Mouse (Mus musculus) limb, embryonic 11.5 days (tissue): ENCODE data around the gene Snapc3. TPM values are rescaled to one million over a fixed set of nuclear protein-coding genes. Genes with fewer than 3 reads are reported as not detected.
"Not testable (repeated sequence)": the region's sequence is repeated elsewhere in the genome, so short reads cannot be mapped to it uniquely, and the experiment has no call there.

Source experiments
- ATAC-seq: fragments of 200-750 bp; cut with Nextera tagmentation; 2 replicates; pipeline ENCODE4 v1.8.0; 2017; ENCODE audit warnings: low read depth; ENCODE audit not compliant: insufficient number of reproducible peaks, low FRiP score, low TSS enrichment
- DNase-seq: peaks from one replicate; pipeline ENCODE4 v3.0.0-alpha.2; 2015; ENCODE audit warnings: low spot score
- H3K27ac ChIP-seq: fragments of 300-500 bp; sonication (generic); replicated peaks from 2 replicates; pipeline ENCODE4 v1.5.1; 2014; ENCODE audit warnings: low read depth, mild to moderate bottlenecking, low read length
- H3K27me3 ChIP-seq: fragments of 300-500 bp; sonication (generic); 2 replicates; pipeline ENCODE4 v1.6.1; 2014; ENCODE audit warnings: mild to moderate bottlenecking, low read length, mixed read lengths; ENCODE audit not compliant: control insufficient read depth, insufficient read depth
- H3K36me3 ChIP-seq: fragments of 300-500 bp; sonication (generic); 2 replicates; pipeline ENCODE4 v1.6.1; 2014; ENCODE audit warnings: mild to moderate bottlenecking, low read length, moderate library complexity, mixed read lengths; ENCODE audit not compliant: control insufficient read depth, insufficient read depth
- H3K4me1 ChIP-seq: fragments of 300-500 bp; sonication (generic); 2 replicates; pipeline ENCODE4 v1.6.1; 2014; ENCODE audit warnings: low read length, mixed read lengths; ENCODE audit not compliant: control insufficient read depth, insufficient read depth
- H3K4me2 ChIP-seq: fragments of 300-500 bp; sonication (generic); 2 replicates; pipeline ENCODE4 v1.6.1; 2014; ENCODE audit warnings: low read depth, mild to moderate bottlenecking, moderate library complexity; ENCODE audit not compliant: severe bottlenecking
- H3K4me3 ChIP-seq: fragments of 300-500 bp; sonication (generic); 2 replicates; pipeline ENCODE4 v1.5.1; 2014; ENCODE audit warnings: low read depth, low read length
- H3K9ac ChIP-seq: fragments of 300-500 bp; sonication (generic); 2 replicates; pipeline ENCODE4 v1.6.1; 2014; ENCODE audit warnings: mild to moderate bottlenecking, low read length
- H3K9me3 ChIP-seq: fragments of 300-500 bp; sonication (generic); 2 replicates; pipeline ENCODE4 v1.6.1; 2016; ENCODE audit warnings: low read length; ENCODE audit not compliant: control insufficient read depth
- WGBS: fragments of 180-500 bp; shearing (Covaris S2); extraction: QIAGEN DNeasy Blood & Tissue Kit; methylation state at CpG from one replicate; pipeline ENCODE4 v1.1.7; 2014; 5-methylcytosine and 5-hydroxymethylcytosine counted together
- polyA plus RNA-seq: library from polyadenylated mRNA; unstranded; fragments of >200 nt; fragmentation: Nextera tagmentation; extraction: Ambion mirVana; gene quantifications from 2 replicates; pipeline ENCODE4 v1.2.1, GENCODE M21; 2014

Gene Snapc3
- polyA plus RNA-seq, 1 experiment from 2014 or later: 63.6 TPM

DNA sequence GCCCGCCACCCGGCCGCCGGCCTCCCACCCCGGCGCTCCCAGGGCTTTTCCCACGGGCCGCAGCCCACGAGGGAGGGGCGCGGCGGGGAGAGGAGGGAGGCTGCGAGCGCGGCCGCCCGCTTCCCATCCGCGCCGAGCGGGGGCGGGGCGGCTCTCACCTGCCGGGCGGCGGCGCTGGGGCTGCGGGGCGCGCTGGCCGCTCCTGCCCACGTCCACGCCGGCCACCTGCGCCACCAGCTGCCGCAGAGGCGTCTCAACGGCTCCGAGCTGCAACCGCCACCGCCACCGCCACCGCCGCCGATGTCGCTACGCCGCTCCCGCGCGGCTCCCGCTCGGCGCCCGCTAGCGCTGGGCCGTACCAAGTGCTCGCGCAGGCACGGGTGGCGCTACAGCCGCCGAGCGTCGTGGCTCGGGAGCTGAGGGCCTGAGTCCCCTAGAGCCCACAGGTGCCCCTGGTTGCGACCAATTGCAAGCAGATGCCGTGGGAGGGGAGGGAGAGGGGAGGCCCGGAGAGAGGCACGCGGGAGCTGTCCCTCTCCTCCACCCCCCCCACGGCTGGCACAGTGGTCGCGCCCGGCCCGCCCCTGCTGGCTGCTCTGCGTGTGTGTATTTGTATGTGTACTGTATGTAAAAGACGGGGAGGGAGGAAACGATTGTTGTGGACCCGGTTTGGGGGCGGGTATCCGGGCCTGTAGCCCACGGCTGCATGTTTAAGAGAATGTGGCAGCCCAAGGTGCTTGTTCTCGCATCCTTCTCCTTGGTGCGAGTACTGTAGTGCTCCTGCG, 68.8 kb downstream of the Snapc3 start, which contains the start of gene Psip1:
Gene Psip1, minus strand, starts transcription at position 343 of the 785 bp plus-strand sequence.
- Histone ChIP-seq H3K4me1 (peaks cover 11% of the 10 kb centered on the region), H3K4me3 (peak within 1 kb of the TSS; percentile 86), H3K4me2 (peak within 1 kb of the TSS; percentile 67), H3K27ac (peak within 1 kb of the TSS; percentile 97), H3K9ac (peak within 1 kb of the TSS; percentile 94), H3K27me3 (no peaks in the 10 kb centered on the region), H3K36me3 (peaks cover 3% of the 10 kb centered on the region; the same call in 1 of the 2 replicates), H3K9me3 (no peaks in the 10 kb centered on the region)
- peak; percentile 95 for DNase-seq
- WGBS: 0% methylated on average over 60 of the region's 86 CpGs
- ATAC-seq: peak; percentile 90

DNA sequence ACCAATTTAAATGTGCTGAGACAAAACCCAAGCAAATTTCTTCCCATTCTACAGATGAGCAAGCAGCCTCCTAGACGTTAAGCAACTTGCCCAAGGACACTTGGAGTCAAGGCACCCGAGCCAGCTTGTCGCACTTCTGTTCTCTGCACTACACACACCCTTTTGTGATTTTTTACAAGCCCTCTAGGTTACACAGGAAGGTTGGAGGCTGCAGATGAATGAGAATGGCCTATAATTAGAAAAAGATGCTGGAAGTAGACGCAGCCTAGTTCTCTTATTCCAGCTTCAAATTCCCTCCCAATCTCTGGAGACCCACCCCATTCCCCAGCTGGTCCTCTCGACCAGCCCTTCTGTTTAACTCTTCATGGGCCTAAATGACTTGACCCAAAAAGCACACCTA, 71.6 kb downstream of the Snapc3 start:
- DNase-seq: peak; percentile 66
- H3K27ac ChIP-seq: 0 out of 2 replicates have a peak overlapping the region, but pooled peaks have one; percentile 36

DNA sequence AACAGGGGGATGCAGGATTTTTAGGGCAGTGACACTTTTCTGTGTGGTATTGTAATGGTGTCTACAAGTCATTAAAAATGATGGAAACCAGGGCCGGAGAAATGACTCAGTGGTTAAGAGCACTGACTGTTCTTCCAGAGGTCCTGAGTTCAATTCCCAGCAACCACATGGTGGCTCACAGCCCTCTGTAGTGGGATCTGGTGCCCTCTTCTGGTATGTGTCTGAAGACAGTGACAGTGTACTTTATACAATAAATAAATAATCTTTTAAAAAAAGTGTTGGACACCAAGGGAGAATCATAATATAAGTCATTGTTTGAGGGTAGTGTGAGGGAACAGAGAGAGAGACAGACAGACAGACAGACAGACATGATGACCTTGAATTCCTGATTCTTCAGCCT, 75.6 kb downstream of the Snapc3 start:
- Histone ChIP-seq H3K9ac (no peak overlapping the region), H3K4me3 (no peak overlapping the region), H3K4me2 (no peak overlapping the region), H3K4me1 (peaks cover 5% of the 10 kb centered on the region; the same call in 1 of the 2 replicates), H3K27ac (no peak overlapping the region), H3K36me3 (no peaks in the 10 kb centered on the region), H3K27me3 (no peaks in the 10 kb centered on the region), H3K9me3 (no peaks in the 10 kb centered on the region)
- 92% methylated on average over 1 of the region's 1 CpGs for WGBS
- DNase-seq (no peak), ATAC-seq (no peak)

More for the DNA sequence above, 71.6 kb downstream of the Snapc3 start:
- Histone ChIP-seq H3K4me1 (peaks cover 11% of the 10 kb centered on the region), H3K4me3 (no peak overlapping the region), H3K36me3 (no peaks in the 10 kb centered on the region; the same call in 1 of the 2 replicates), H3K27me3 (no peaks in the 10 kb centered on the region), H3K9me3 (no peaks in the 10 kb centered on the region), H3K9ac (no peak overlapping the region), H3K4me2 (no peak overlapping the region)
- WGBS: 3% methylated on average over 5 of the region's 5 CpGs
- peak; percentile 22; the same call in 1 of the 2 replicates for ATAC-seq

DNA sequence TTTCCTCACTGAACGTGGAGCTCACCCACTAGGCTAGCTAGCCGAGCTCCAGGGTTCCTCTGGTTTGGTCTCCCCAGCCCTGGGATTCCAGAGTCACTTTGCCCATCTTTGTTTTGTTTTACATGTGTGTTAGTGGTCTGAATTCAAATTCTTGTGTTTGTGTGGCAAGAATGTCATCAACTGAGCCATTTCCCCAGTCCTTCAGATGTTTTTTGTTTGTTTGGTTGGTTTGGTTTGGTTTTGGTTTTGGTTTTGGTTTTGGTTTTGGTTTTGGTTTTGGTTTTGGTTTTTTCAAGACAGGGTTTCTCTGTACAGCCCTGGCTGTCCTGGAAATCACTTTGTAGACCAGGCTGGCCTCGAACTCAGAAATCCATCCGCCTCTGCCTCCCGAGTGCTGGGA, 79.5 kb downstream of the Snapc3 start:
- not testable (repeated sequence) for H3K9me3 ChIP-seq, H3K27me3 ChIP-seq, ATAC-seq, H3K4me3 ChIP-seq, H3K27ac ChIP-seq, H3K36me3 ChIP-seq, H3K4me2 ChIP-seq, DNase-seq, H3K9ac ChIP-seq, H3K4me1 ChIP-seq
- 88% methylated on average over 5 of the region's 5 CpGs for WGBS

- Histone ChIP-seq H3K4me2 (peak overlapping the region; percentile 45), H3K9me3 (no peaks in the 10 kb centered on the region), H3K27ac (no peak overlapping the region), H3K9ac (peak overlapping the region; percentile 37; the same call in 1 of the 2 replicates), H3K4me3 (0 out of 2 replicates have a peak overlapping the region, but pooled peaks have one; percentile 6), H3K27me3 (no peaks in the 10 kb centered on the region), H3K4me1 (0 out of 2 replicates have a peak, but pooled peaks cover 2% of the 10 kb centered on the region), H3K36me3 (no peaks in the 10 kb centered on the region)
- 11% methylated on average over 22 of the region's 22 CpGs for WGBS
- ATAC-seq: peak; percentile 82
- DNase-seq: peak; percentile 50
Observed at GRCm38 (mm10) chr4:83500154-83501036, 82.9 kb downstream of the Snapc3 start.

DNA sequence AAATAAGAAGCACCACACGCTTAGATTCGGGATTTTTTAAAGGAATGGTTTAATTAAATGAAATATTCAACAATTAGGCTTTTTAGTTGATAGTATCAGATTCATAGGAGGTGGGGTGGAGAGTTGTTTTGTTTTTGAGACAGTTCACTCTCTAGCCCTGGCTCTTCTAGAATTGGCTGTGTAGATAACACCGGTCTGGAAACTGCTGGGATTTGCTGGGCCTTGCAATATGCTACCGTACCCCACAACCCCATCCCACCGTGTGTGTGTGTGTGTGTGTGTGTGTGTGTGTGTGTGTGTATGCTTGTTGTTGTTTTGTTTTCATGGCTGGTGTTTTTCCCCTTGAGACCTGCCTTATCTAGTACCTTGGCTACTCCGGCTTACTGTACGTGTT, 83.5 kb downstream of the Snapc3 start:
- no peaks in the 10 kb centered on the region for H3K9me3 ChIP-seq
- no peak overlapping the region for H3K9ac ChIP-seq
- DNase-seq (no peak), ATAC-seq (peak; percentile 39; the same call in 1 of the 2 replicates)
- H3K4me3 ChIP-seq: no peak overlapping the region
- no peaks in the 10 kb centered on the region for H3K27me3 ChIP-seq
- WGBS: 43% methylated on average over 7 of the region's 7 CpGs
- H3K4me2 ChIP-seq: peak overlapping the region; percentile 45; the same call in 1 of the 2 replicates
- H3K27ac ChIP-seq: no peak overlapping the region
- 0 out of 2 replicates have a peak, but pooled peaks cover 2% of the 10 kb centered on the region for H3K4me1 ChIP-seq
- no peaks in the 10 kb centered on the region for H3K36me3 ChIP-seq

DNA sequence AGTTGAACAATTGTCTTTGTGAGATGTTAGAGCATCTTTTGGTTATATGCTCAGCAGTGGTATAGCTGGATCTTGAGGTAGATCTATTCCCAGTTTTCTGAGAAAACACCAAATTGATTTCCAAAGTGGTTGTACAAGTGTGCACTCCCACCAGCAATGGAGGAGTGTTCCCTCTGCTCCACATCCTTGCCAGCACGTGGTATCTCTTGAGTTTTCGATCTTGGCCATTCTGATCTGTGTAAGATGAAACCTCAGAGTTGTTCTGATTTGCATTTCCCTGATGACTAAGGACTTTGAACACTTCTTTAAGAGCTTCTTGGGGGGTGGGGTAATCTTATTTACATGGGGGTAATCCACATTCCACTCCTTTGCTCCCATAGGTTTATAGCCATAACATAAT, 92.1 kb downstream of the Snapc3 start:
- H3K4me2 ChIP-seq: no peak overlapping the region
- ATAC-seq: no peak
- no peaks in the 10 kb centered on the region for H3K9me3 ChIP-seq
- DNase-seq: no peak
- no peaks in the 10 kb centered on the region for H3K36me3 ChIP-seq
- H3K4me1 ChIP-seq: no peaks in the 10 kb centered on the region
- WGBS: 52% methylated on average over 2 of the region's 2 CpGs
- no peak overlapping the region for H3K4me3 ChIP-seq
- H3K27ac ChIP-seq: no peak overlapping the region
- H3K9ac ChIP-seq: no peak overlapping the region
- no peaks in the 10 kb centered on the region for H3K27me3 ChIP-seq

GRCm38 (mm10) chr4:83511083-83511482, 93.6 kb downstream of the Snapc3 start:
- Histone ChIP-seq H3K27me3 (no peaks in the 10 kb centered on the region), H3K27ac (no peak overlapping the region), H3K4me3 (no peak overlapping the region), H3K9me3 (no peaks in the 10 kb centered on the region), H3K9ac (no peak overlapping the region), H3K4me2 (no peak overlapping the region), H3K4me1 (no peaks in the 10 kb centered on the region), H3K36me3 (no peaks in the 10 kb centered on the region)
- DNase-seq (no peak), ATAC-seq (no peak)
- 63% methylated on average over 8 of the region's 8 CpGs for WGBS
